Mouse (Mus musculus) forebrain, embryonic 10.5 days (tissue): Measurements from ENCODE around the gene Nhs. TPM values are rescaled to one million over a fixed set of nuclear protein-coding genes. Genes with fewer than 3 reads are reported as not detected.
"Not testable (repeated sequence)": the region's sequence is repeated elsewhere in the genome, so short reads cannot be mapped to it uniquely, and the experiment has no call there.

ENCODE experiments used
- DNase-seq: peaks from one replicate; pipeline ENCODE4 v3.0.0-alpha.2; 2017; ENCODE audit warnings: low spot score; ENCODE audit errors: extremely low spot score
- H3K27ac ChIP-seq: fragments of 300-500 bp; sonication (generic); 2 replicates; pipeline ENCODE4 v1.5.1; 2016; ENCODE audit warnings: mild to moderate bottlenecking
- H3K27me3 ChIP-seq: fragments of 300-500 bp; sonication (generic); 2 replicates; pipeline ENCODE4 v1.6.1; 2016; ENCODE audit warnings: mild to moderate bottlenecking; ENCODE audit not compliant: poor library complexity, severe bottlenecking
- H3K36me3 ChIP-seq: fragments of 300-500 bp; sonication (generic); replicated peaks from 2 replicates; pipeline ENCODE4 v1.6.1; 2016; ENCODE audit warnings: mild to moderate bottlenecking, moderate library complexity
- H3K4me1 ChIP-seq: fragments of 300-500 bp; sonication (generic); 2 replicates; pipeline ENCODE4 v1.6.1; 2016
- H3K4me3 ChIP-seq: fragments of 300-500 bp; sonication (generic); 2 replicates; pipeline ENCODE4 v1.5.1; 2016; ENCODE audit warnings: mild to moderate bottlenecking, moderate library complexity
- H3K9me3 ChIP-seq: fragments of 300-500 bp; sonication (generic); 2 replicates; pipeline ENCODE4 v1.6.1; 2016; ENCODE audit warnings: mild to moderate bottlenecking, moderate library complexity
- WGBS: fragments of 180-500 bp; shearing (Covaris S2); methylation state at CpG from one replicate; pipeline ENCODE4 v1.1.7; 2016; 5-methylcytosine and 5-hydroxymethylcytosine counted together
- polyA plus RNA-seq: library from polyadenylated mRNA; unstranded; fragments of >200 nt; fragmentation: Nextera tagmentation; extraction: Ambion mirVana; gene quantifications from 2 replicates; pipeline ENCODE4 v1.2.1, GENCODE M21; 2016

The Nhs gene
- polyA plus RNA-seq, 1 experiment from 2014 or later: 2.8 TPM

GRCm38 (mm10) chrX:161907595-161908592, 251.6 kb downstream of the Nhs start:
- DNase-seq: peak; percentile 23
- Histone ChIP-seq H3K27me3 (peaks cover 98% of the 10 kb centered on the region), H3K36me3 (no peaks in the 10 kb centered on the region), H3K9me3 (no peaks in the 10 kb centered on the region), H3K4me3 (peak overlapping the region; percentile 56), H3K27ac (no peak overlapping the region), H3K4me1 (peaks cover 28% of the 10 kb centered on the region)
- 26% methylated on average over 53 of the region's 53 CpGs for WGBS

GRCm38 (mm10) chrX:161894442-161894841, 265.1 kb downstream of the Nhs start:
- Histone ChIP-seq H3K27ac (no peak overlapping the region), H3K9me3 (no peaks in the 10 kb centered on the region), H3K4me3 (no peak overlapping the region), H3K27me3 (peaks cover 93% of the 10 kb centered on the region), H3K4me1 (no peaks in the 10 kb centered on the region), H3K36me3 (no peaks in the 10 kb centered on the region)
- DNase-seq: no peak
- 73% methylated on average over 2 of the region's 2 CpGs for WGBS

- 89% methylated on average over 3 of the region's 3 CpGs for WGBS
- H3K4me1 ChIP-seq: no peaks in the 10 kb centered on the region
- H3K27ac ChIP-seq: no peak overlapping the region
- H3K4me3 ChIP-seq: no peak overlapping the region
- no peaks in the 10 kb centered on the region for H3K36me3 ChIP-seq
- DNase-seq: no peak
- H3K27me3 ChIP-seq: peaks cover 85% of the 10 kb centered on the region
- no peaks in the 10 kb centered on the region for H3K9me3 ChIP-seq
Measured at GRCm38 (mm10) chrX:161883661-161884060, 275.9 kb downstream of the Nhs start.

- WGBS: 64% methylated on average over 1 of the region's 1 CpGs
- no peaks in the 10 kb centered on the region for H3K9me3 ChIP-seq
- H3K27ac ChIP-seq: no peak overlapping the region
- H3K36me3 ChIP-seq: peaks cover 3% of the 10 kb centered on the region; the same call in 1 of the 2 replicates
- H3K27me3 ChIP-seq: peaks cover 88% of the 10 kb centered on the region
- H3K4me1 ChIP-seq: no peaks in the 10 kb centered on the region
- no peak overlapping the region for H3K4me3 ChIP-seq
- no peak for DNase-seq
Measured at GRCm38 (mm10) chrX:161877123-161877522, 282.4 kb downstream of the Nhs start.

- H3K4me1 ChIP-seq: no peaks in the 10 kb centered on the region
- H3K27me3 ChIP-seq: peaks cover 94% of the 10 kb centered on the region
- H3K36me3 ChIP-seq: peaks cover 13% of the 10 kb centered on the region
- no peak overlapping the region for H3K4me3 ChIP-seq
- no peaks in the 10 kb centered on the region for H3K9me3 ChIP-seq
- no peak overlapping the region for H3K27ac ChIP-seq
- no peak for DNase-seq
Measured at GRCm38 (mm10) chrX:161873511-161873910, 286.0 kb downstream of the Nhs start.

GRCm38 (mm10) chrX:161871306-161871705, 288.2 kb downstream of the Nhs start:
- H3K4me3 ChIP-seq: no peak overlapping the region
- H3K36me3 ChIP-seq: peaks cover 13% of the 10 kb centered on the region
- no peaks in the 10 kb centered on the region for H3K9me3 ChIP-seq
- no peaks in the 10 kb centered on the region for H3K4me1 ChIP-seq
- no peak for DNase-seq
- WGBS: 88% methylated on average over 7 of the region's 7 CpGs
- peaks cover 89% of the 10 kb centered on the region for H3K27me3 ChIP-seq
- H3K27ac ChIP-seq: no peak overlapping the region

- H3K4me3 ChIP-seq: no peak overlapping the region
- H3K4me1 ChIP-seq: no peaks in the 10 kb centered on the region
- no peaks in the 10 kb centered on the region for H3K9me3 ChIP-seq
- no peak for DNase-seq
- H3K27me3 ChIP-seq: peaks cover 100% of the 10 kb centered on the region
- no peaks in the 10 kb centered on the region for H3K36me3 ChIP-seq
- H3K27ac ChIP-seq: no peak overlapping the region
- WGBS: 83% methylated on average over 2 of the region's 2 CpGs
Measured at GRCm38 (mm10) chrX:161855630-161856029, 303.9 kb downstream of the Nhs start.

GRCm38 (mm10) chrX:161853626-161854312, 305.8 kb downstream of the Nhs start:
- Histone ChIP-seq H3K27ac (no peak overlapping the region), H3K9me3 (no peaks in the 10 kb centered on the region), H3K4me3 (no peak overlapping the region), H3K36me3 (no peaks in the 10 kb centered on the region), H3K4me1 (peaks cover under 1% of the 10 kb centered on the region; the same call in 1 of the 2 replicates), H3K27me3 (peaks cover 97% of the 10 kb centered on the region)
- DNase-seq: no peak
- 81% methylated on average over 4 of the region's 4 CpGs for WGBS

GRCm38 (mm10) chrX:161826186-161826585, 333.3 kb downstream of the Nhs start:
- peaks cover 63% of the 10 kb centered on the region for H3K27me3 ChIP-seq
- H3K4me3 ChIP-seq, DNase-seq, H3K4me1 ChIP-seq, H3K27ac ChIP-seq, H3K36me3 ChIP-seq, H3K9me3 ChIP-seq: not testable (repeated sequence)
- 18% methylated on average over 2 of the region's 2 CpGs for WGBS

- Histone ChIP-seq H3K4me1 (peaks cover 9% of the 10 kb centered on the region; the same call in 1 of the 2 replicates), H3K9me3 (no peaks in the 10 kb centered on the region), H3K27me3 (peaks cover 85% of the 10 kb centered on the region), H3K4me3 (no peak overlapping the region), H3K36me3 (no peaks in the 10 kb centered on the region), H3K27ac (no peak overlapping the region)
- WGBS: 35% methylated on average over 6 of the region's 6 CpGs
- DNase-seq: no peak
Measured at GRCm38 (mm10) chrX:161790182-161790581, 369.3 kb downstream of the Nhs start.
